Mouse (Mus musculus) neural tube, embryonic 13.5 days (tissue): ENCODE data around the gene Gm6370. TPM values are rescaled to one million over a fixed set of nuclear protein-coding genes. Genes with fewer than 3 reads are reported as not detected.
"Not testable (repeated sequence)": the region's sequence is repeated elsewhere in the genome, so short reads cannot be mapped to it uniquely, and the experiment has no call there.

Experiments used
- ATAC-seq: fragments of 200-750 bp; cut with Nextera tagmentation; 2 replicates; pipeline ENCODE4 v1.8.0; 2017; ENCODE audit warnings: low read depth, mild to moderate bottlenecking, moderate TSS enrichment, moderate library complexity
- H3K27ac ChIP-seq: fragments of 300-500 bp; sonication (generic); replicated peaks from 2 replicates; pipeline ENCODE4 v1.5.1; 2015; ENCODE audit warnings: moderate library complexity, mild to moderate bottlenecking, inconsistent platforms
- H3K27me3 ChIP-seq: fragments of 300-500 bp; sonication (generic); 2 replicates; pipeline ENCODE4 v1.6.1; 2015; ENCODE audit warnings: mild to moderate bottlenecking, inconsistent platforms
- H3K36me3 ChIP-seq: fragments of 300-500 bp; sonication (generic); 2 replicates; pipeline ENCODE4 v1.6.1; 2015; ENCODE audit warnings: mild to moderate bottlenecking, inconsistent platforms
- H3K4me1 ChIP-seq: fragments of 300-500 bp; sonication (generic); replicated peaks from 2 replicates; pipeline ENCODE4 v1.6.1; 2015; ENCODE audit warnings: inconsistent platforms
- H3K4me2 ChIP-seq: fragments of 300-500 bp; sonication (generic); 2 replicates; pipeline ENCODE4 v1.6.1; 2015; ENCODE audit warnings: inconsistent platforms, mild to moderate bottlenecking, moderate library complexity
- H3K4me3 ChIP-seq: fragments of 300-500 bp; sonication (generic); 2 replicates; pipeline ENCODE4 v1.5.1; 2015; ENCODE audit warnings: mild to moderate bottlenecking, inconsistent platforms
- H3K9ac ChIP-seq: fragments of 300-500 bp; sonication (generic); 2 replicates; pipeline ENCODE4 v1.6.1; 2015; ENCODE audit warnings: moderate library complexity, mild to moderate bottlenecking, inconsistent platforms
- H3K9me3 ChIP-seq: fragments of 300-500 bp; sonication (generic); 2 replicates; pipeline ENCODE4 v1.6.1; 2016; ENCODE audit warnings: inconsistent platforms
- WGBS: fragments of 180-500 bp; shearing (Covaris S2); methylation state at CpG from one replicate; pipeline ENCODE4 v1.1.7; 2015; 5-methylcytosine and 5-hydroxymethylcytosine counted together
- polyA plus RNA-seq: library from polyadenylated mRNA; unstranded; fragments of >200 nt; fragmentation: Nextera tagmentation; extraction: Ambion mirVana; gene quantifications from 2 replicates; pipeline ENCODE4 v1.2.1, GENCODE M21; 2015

Gene Gm6370
- polyA plus RNA-seq, result not detected in 2 replicates

GRCm38 (mm10) chr5:146491063-146491462 is at the start of gene Gm6370:
Gene Gm6370, plus strand, starts transcription at chr5:146491363.
- not testable (repeated sequence) for ATAC-seq, H3K27me3 ChIP-seq, H3K9ac ChIP-seq, H3K4me1 ChIP-seq, H3K4me3 ChIP-seq, H3K4me2 ChIP-seq, H3K36me3 ChIP-seq, H3K9me3 ChIP-seq, H3K27ac ChIP-seq
- no CpG with 5 or more reads among the region's 5 CpGs for WGBS

DNA sequence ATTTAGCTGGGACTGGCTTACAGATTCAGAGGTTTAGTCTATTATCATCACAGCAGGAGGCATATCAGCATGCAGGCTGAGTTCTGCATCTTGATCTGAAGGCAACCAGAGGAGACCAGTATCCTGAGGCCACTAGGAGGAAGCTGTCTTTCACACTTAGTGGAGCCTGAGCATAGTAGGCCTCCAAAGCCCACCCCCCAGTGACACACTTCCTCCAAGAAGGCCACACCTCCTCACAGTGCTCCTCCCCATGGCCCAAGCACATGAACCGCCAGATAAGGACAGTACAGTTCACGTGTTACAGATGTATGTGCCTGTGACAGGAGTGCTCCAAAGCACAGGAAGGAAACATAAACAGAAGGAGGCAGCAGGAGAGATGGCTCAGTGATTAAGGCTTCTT is 48.4 kb upstream of the Gm6370 start:
- Histone ChIP-seq H3K36me3 (peaks cover 34% of the 10 kb centered on the region), H3K9me3 (no peaks in the 10 kb centered on the region), H3K4me2 (no peak overlapping the region), H3K4me1 (no peaks in the 10 kb centered on the region), H3K9ac (no peak overlapping the region), H3K27ac (no peak overlapping the region), H3K27me3 (no peaks in the 10 kb centered on the region), H3K4me3 (no peak overlapping the region)
- ATAC-seq, result peak; percentile 40; the same call in 1 of the 2 replicates
- WGBS, result 84% methylated on average over 2 of the region's 2 CpGs

DNA sequence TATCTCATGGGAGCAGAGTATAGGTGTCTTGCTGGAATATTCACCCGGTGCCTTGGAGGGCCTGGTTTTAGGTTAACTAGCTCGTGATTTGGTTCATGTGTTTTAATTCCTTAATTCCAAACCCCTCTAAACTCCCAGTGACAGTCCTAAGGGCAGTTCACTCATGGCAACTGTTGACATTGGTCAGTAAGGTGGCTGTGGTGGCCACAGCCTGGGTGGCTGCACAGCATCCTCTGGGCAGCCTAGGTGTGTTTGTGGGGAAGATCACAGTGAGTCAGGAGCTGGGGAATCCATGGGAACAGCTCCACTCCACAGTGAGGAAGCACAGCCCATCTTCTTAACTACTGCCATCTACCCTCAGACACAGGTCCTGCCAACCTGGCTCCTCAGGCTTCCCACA is 44.5 kb upstream of the Gm6370 start:
- H3K4me1 ChIP-seq, result no peaks in the 10 kb centered on the region
- no peak for ATAC-seq
- 88% methylated on average over 2 of the region's 2 CpGs for WGBS
- no peak overlapping the region for H3K4me3 ChIP-seq
- no peak overlapping the region for H3K9ac ChIP-seq
- no peak overlapping the region for H3K27ac ChIP-seq
- H3K4me2 ChIP-seq, result no peak overlapping the region
- H3K9me3 ChIP-seq, result no peaks in the 10 kb centered on the region
- no peaks in the 10 kb centered on the region for H3K27me3 ChIP-seq
- peaks cover 12% of the 10 kb centered on the region for H3K36me3 ChIP-seq

DNA sequence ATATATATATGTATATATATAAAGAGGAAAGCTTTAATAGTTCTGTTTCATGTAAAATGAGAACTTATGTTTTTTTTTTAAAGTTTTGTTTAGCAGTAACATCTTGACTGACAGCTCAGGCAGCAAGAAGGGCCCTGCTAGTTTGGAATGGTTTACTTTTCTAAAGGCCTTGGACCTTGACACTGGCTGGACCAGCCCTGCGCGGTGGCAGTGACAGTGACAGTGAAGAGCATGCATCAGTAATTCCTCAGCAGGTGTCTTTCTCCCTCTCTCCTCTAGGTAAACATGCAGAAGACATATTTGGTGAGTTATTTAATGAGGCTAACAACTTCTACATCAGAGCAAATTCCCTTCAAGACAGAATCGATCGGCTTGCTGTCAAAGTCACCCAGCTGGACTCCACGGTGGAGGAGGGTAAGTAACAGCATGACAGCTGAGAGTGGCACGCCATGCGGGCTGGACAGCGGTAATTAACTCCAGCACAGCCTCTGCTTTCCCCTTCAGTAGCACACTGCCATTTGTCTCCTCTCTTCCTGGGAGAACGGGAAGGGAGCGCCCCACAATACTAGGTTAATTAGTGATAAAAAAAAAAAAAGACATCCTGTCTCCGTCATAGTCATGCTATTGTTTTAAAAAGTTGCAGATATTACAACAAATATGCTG is 39.4 kb upstream of the Gm6370 start:
- Histone ChIP-seq H3K27ac (no peak overlapping the region), H3K36me3 (peaks cover 52% of the 10 kb centered on the region), H3K4me1 (no peaks in the 10 kb centered on the region), H3K4me2 (no peak overlapping the region), H3K27me3 (no peaks in the 10 kb centered on the region), H3K4me3 (no peak overlapping the region), H3K9ac (no peak overlapping the region), H3K9me3 (no peaks in the 10 kb centered on the region)
- ATAC-seq, result no peak
- 67% methylated on average over 11 of the region's 11 CpGs for WGBS

DNA sequence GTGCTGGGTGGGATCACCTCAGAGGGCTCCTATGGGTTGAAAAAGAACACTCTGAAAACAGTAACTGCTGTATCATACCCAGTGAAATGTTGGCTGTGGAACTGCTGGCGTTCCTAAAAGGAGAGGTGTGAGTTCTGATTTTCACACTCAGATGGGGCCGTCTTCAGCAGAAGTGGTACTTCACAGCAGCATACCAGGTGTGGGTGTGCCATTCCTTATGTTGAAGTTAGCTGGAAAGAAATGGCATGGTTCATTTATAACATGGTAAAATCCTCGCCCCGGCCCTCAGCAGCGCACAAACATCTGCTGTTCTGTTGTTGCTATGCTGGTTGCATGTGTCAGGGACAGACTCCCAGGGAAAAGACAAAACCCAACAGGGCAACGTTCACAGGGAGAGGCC is 37.6 kb upstream of the Gm6370 start:
- WGBS, result 92% methylated on average over 6 of the region's 6 CpGs
- ATAC-seq, result no peak
- Histone ChIP-seq H3K9me3 (no peaks in the 10 kb centered on the region), H3K27me3 (no peaks in the 10 kb centered on the region), H3K4me1 (no peaks in the 10 kb centered on the region), H3K4me2 (no peak overlapping the region), H3K36me3 (peaks cover 52% of the 10 kb centered on the region), H3K4me3 (no peak overlapping the region), H3K27ac (no peak overlapping the region), H3K9ac (no peak overlapping the region)

DNA sequence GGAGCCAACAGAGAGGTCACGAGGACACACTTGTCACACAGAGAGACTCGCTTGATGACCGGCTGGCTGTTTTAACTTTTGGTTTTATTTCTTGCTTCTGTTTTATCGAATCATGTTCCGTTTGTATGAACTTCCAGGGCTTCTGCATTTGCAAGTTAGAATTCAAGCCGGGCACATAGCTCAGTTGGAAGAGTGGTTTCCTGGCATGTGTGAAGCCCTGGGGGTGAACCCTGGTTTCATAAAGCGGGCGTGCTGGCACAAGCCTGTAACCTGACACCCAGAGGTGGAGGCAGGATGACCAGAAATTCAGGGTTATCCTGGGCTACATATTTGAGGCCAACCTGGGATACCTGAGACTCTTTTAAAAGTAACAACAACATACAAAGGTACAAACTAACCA is 29.6 kb upstream of the Gm6370 start:
- no peaks in the 10 kb centered on the region for H3K27me3 ChIP-seq
- no peak overlapping the region for H3K4me2 ChIP-seq
- no peak overlapping the region for H3K4me3 ChIP-seq
- H3K9me3 ChIP-seq, result no peaks in the 10 kb centered on the region
- 90% methylated on average over 8 of the region's 8 CpGs for WGBS
- H3K4me1 ChIP-seq, result no peaks in the 10 kb centered on the region
- no peak overlapping the region for H3K9ac ChIP-seq
- ATAC-seq, result no peak
- H3K27ac ChIP-seq, result no peak overlapping the region
- peaks cover 46% of the 10 kb centered on the region for H3K36me3 ChIP-seq

- Histone ChIP-seq H3K4me3 (no peak overlapping the region), H3K4me1 (no peaks in the 10 kb centered on the region), H3K27ac (no peak overlapping the region), H3K9me3 (no peaks in the 10 kb centered on the region), H3K9ac (no peak overlapping the region), H3K27me3 (no peaks in the 10 kb centered on the region), H3K36me3 (peaks cover 52% of the 10 kb centered on the region), H3K4me2 (no peak overlapping the region)
- WGBS, result 95% methylated on average over 19 of the region's 19 CpGs
- ATAC-seq, result no peak
Measured at GRCm38 (mm10) chr5:146466663-146467062, 24.5 kb upstream of the Gm6370 start.

GRCm38 (mm10) chr5:146468311-146468710 is 22.9 kb upstream of the Gm6370 start:
- no peaks in the 10 kb centered on the region for H3K4me1 ChIP-seq
- 94% methylated on average over 9 of the region's 9 CpGs for WGBS
- H3K4me3 ChIP-seq, result no peak overlapping the region
- H3K4me2 ChIP-seq, result no peak overlapping the region
- no peaks in the 10 kb centered on the region for H3K9me3 ChIP-seq
- H3K9ac ChIP-seq, result no peak overlapping the region
- H3K27me3 ChIP-seq, result no peaks in the 10 kb centered on the region
- ATAC-seq, result no peak
- peaks cover 54% of the 10 kb centered on the region for H3K36me3 ChIP-seq
- no peak overlapping the region for H3K27ac ChIP-seq

GRCm38 (mm10) chr5:146470821-146471220 is 20.3 kb upstream of the Gm6370 start:
- H3K9ac ChIP-seq, result no peak overlapping the region
- peaks cover 57% of the 10 kb centered on the region for H3K36me3 ChIP-seq
- no peaks in the 10 kb centered on the region for H3K9me3 ChIP-seq
- 93% methylated on average over 9 of the region's 9 CpGs for WGBS
- H3K27me3 ChIP-seq, result no peaks in the 10 kb centered on the region
- no peaks in the 10 kb centered on the region for H3K4me1 ChIP-seq
- H3K27ac ChIP-seq, result no peak overlapping the region
- no peak for ATAC-seq
- H3K4me2 ChIP-seq, result no peak overlapping the region
- H3K4me3 ChIP-seq, result no peak overlapping the region

DNA sequence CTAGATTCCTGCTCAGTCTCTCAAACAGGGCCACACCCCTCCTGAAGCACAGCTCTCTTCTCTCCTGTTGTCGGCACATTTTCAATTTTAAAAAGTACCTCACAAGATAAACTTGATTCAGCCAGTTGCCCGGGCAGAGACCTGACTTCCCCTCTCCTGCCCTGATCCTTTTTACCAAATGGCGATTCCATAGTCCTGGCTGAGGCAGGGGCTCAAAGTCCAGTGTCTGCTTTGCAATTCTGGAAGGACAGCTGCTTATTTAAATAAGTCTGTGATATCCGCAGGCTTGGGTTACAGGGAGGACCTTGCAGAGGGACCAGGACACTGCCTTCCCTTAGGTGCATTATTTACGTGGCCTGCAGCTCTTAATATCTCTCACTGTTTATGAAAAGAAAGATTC is 19.9 kb upstream of the Gm6370 start:
- Histone ChIP-seq H3K4me3 (no peak overlapping the region), H3K27me3 (no peaks in the 10 kb centered on the region), H3K4me1 (no peaks in the 10 kb centered on the region), H3K9me3 (no peaks in the 10 kb centered on the region), H3K36me3 (peaks cover 52% of the 10 kb centered on the region), H3K27ac (no peak overlapping the region), H3K9ac (no peak overlapping the region), H3K4me2 (no peak overlapping the region)
- WGBS, result 89% methylated on average over 5 of the region's 5 CpGs
- ATAC-seq, result no peak

- no peaks in the 10 kb centered on the region for H3K4me1 ChIP-seq
- ATAC-seq, result no peak
- H3K4me2 ChIP-seq, result no peak overlapping the region
- WGBS, result 89% methylated on average over 12 of the region's 12 CpGs
- H3K27me3 ChIP-seq, result no peaks in the 10 kb centered on the region
- no peak overlapping the region for H3K4me3 ChIP-seq
- no peak overlapping the region for H3K9ac ChIP-seq
- H3K36me3 ChIP-seq, result peaks cover 49% of the 10 kb centered on the region
- H3K27ac ChIP-seq, result no peak overlapping the region
- no peaks in the 10 kb centered on the region for H3K9me3 ChIP-seq
Measured at GRCm38 (mm10) chr5:146471821-146472220, 19.3 kb upstream of the Gm6370 start.

DNA sequence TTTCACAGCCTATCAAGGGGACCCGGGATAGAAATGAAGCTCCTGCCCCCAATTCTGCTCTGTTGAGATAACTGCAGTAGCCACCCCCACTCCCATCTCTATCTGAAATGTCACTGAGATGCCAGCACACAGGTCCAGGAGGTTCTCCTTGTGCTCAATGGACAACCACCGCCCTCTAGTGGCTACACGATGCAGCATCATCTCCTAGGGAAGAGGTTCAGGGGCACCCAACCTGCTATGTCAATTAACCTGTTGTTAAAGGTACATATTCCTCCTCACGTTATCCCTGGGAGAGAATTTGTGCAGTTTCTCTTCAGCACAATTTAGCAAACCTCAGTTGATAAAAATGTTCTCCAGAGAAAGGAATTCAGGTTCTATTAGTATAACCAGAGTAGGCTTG is 11.6 kb upstream of the Gm6370 start:
- not testable (repeated sequence) for H3K27ac ChIP-seq, ATAC-seq, H3K27me3 ChIP-seq, H3K4me3 ChIP-seq, H3K4me1 ChIP-seq, H3K9ac ChIP-seq, H3K36me3 ChIP-seq, H3K9me3 ChIP-seq, H3K4me2 ChIP-seq
- WGBS, result 16% methylated on average over 4 of the region's 4 CpGs

GRCm38 (mm10) chr5:146481665-146482064 is 9.5 kb upstream of the Gm6370 start, which contains the start of gene Gm6408:
Gene Gm6408, plus strand, starts transcription at chr5:146481965.
- H3K4me1 ChIP-seq, H3K36me3 ChIP-seq, H3K4me3 ChIP-seq, ATAC-seq, H3K27ac ChIP-seq, H3K4me2 ChIP-seq, H3K9ac ChIP-seq, H3K27me3 ChIP-seq, H3K9me3 ChIP-seq: not testable (repeated sequence)
- 92% methylated on average over 3 of the region's 3 CpGs for WGBS
